Mouse (Mus musculus): Measurements from ENCODE around the gene Eppin.

DNA sequence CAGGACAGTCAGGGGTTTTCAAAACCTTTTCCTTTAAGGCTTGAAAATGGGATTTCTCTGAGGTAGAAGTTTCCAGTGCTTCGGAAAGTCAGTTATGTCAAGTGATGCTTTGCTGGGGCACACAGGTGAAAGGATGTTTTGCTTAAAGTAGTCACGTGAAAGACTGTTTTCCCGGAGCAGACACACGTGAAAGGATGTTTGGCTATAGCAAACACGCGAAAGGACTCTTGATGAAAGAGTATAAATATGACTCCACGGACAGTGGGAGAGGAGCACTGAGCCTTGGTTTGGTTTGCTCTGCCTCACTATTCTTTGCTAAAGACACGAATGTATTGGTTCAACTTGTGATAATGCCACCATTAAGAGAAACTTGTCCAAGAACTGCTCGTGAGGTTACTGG lies 41.9 kb downstream of the Eppin start:
- no peak for TF ChIP-seq ZKSCAN1 (IDR thresholded peaks at IDR 0.05; ENCODE audit: low read depth, low read length)
- TF ChIP-seq EP300 (IDR thresholded peaks at IDR 0.05; ENCODE audit: low read depth in 1 of 2, low read length in 2 of 2) = no peak
- TF ChIP-seq CTCF (IDR thresholded peaks at IDR 0.05 in 2 of 3, conservative IDR thresholded peaks at IDR 0.05 in 1 of 3; ENCODE audit: control insufficient read depth in 1 of 3, insufficient read depth in 1 of 3, low read depth in 2 of 3, low read length in 3 of 3, poor library complexity in 1 of 3, severe bottlenecking in 1 of 3) = no peak
- no peak for TF ChIP-seq POLR2A (IDR thresholded peaks at IDR 0.05; ENCODE audit: control insufficient read depth in 1 of 2, insufficient read depth in 1 of 2, low read depth in 1 of 2, low read length in 2 of 2, poor library complexity in 1 of 2)
- no peak for TF ChIP-seq TCF12 (IDR thresholded peaks at IDR 0.05; ENCODE audit: low read depth, low read length)
- no peak for TF ChIP-seq TAL1 (IDR thresholded peaks at IDR 0.05; ENCODE audit: low read length)
- no peak for TF ChIP-seq POLR2AphosphoS2 (IDR thresholded peaks at IDR 0.05; ENCODE audit: low read length)
- TF ChIP-seq KAT2A (conservative IDR thresholded peaks at IDR 0.05; ENCODE audit: low read depth, low read length) = no peak
- no peak for TF ChIP-seq SIN3A (IDR thresholded peaks at IDR 0.05; ENCODE audit: low read length)
